Mouse (Mus musculus) testis, adult 2 months (tissue): ENCODE measurements at regions not wholly inside any gene's neighbourhood (a gene's known extent, or its start where the extent isn't known, plus 50 kb on each side); places are given as distances from the start of the nearest gene placed in this dataset.

Source experiments
- CTCF ChIP-seq: fragments of 200-500 bp; IDR thresholded peaks from 2 replicates; pipeline ENCODE4 v1.5.1; 2012; ENCODE audit warnings: low read depth, mild to moderate bottlenecking, inconsistent platforms, low read length, moderate library complexity; ENCODE audit not compliant: control insufficient read depth, insufficient read depth, insufficient replicate concordance
- POLR2A ChIP-seq: fragments of 200-500 bp; IDR thresholded peaks from 2 replicates; pipeline ENCODE4 v1.6.1; 2012; ENCODE audit warnings: low read depth, mild to moderate bottlenecking, inconsistent platforms, low read length, moderate library complexity; ENCODE audit not compliant: control insufficient read depth

DNA sequence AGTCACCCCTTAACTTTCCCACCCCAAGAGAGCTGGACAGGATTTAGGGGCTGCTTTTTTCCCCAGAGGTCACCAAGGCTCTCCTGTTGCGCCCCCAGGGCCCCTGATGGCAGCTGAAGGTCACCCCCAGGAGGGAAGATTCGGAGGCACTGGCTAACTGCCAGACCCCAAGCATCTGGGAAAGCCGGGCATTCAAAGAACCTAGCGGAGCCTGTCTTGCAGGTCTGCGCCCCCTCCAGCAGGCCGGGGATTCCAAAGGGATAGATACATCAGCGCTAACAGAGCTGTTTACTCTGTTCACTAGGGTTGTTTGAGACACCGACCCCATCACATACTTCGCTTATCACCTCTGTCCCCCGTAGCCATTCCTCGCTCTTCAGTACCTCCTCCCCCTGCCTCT lies 154.6 kb upstream of the Usp9x start:
- TF ChIP-seq POLR2A (no peak), CTCF (no peak)
